Mouse (Mus musculus) thymus, adult 2 months (tissue): ENCODE measurements at regions not wholly inside any gene's neighbourhood (a gene's known extent, or its start where the extent isn't known, plus 50 kb on each side); places are given as distances from the start of the nearest gene placed in this dataset.

ENCODE experiments used
- DNase-seq: peaks from one replicate; pipeline ENCODE4 v3.0.0; 2021
- H3K27ac ChIP-seq: fragments of 200-500 bp; 2 replicates; pipeline ENCODE4 v1.5.1; 2012; ENCODE audit warnings: low read length, control low read depth; ENCODE audit not compliant: control insufficient read depth, insufficient read depth
- H3K27me3 ChIP-seq: fragments of 200-500 bp; 2 replicates; pipeline ENCODE4 v1.6.1; 2012; ENCODE audit warnings: mild to moderate bottlenecking, low read length, moderate library complexity, mixed read lengths; ENCODE audit not compliant: control insufficient read depth, insufficient read depth
- H3K36me3 ChIP-seq: fragments of 200-500 bp; 2 replicates; pipeline ENCODE4 v1.6.1; 2012; ENCODE audit warnings: mild to moderate bottlenecking, low read length, moderate library complexity; ENCODE audit not compliant: control insufficient read depth, insufficient read depth
- H3K4me1 ChIP-seq: fragments of 200-500 bp; replicated peaks from 2 replicates; pipeline ENCODE4 v1.6.1; 2012; ENCODE audit warnings: low read length; ENCODE audit not compliant: control insufficient read depth, insufficient read depth
- H3K4me3 ChIP-seq: fragments of 200-500 bp; 2 replicates; pipeline ENCODE4 v1.5.1; 2012; ENCODE audit warnings: mild to moderate bottlenecking, low read length, control low read depth, moderate library complexity; ENCODE audit not compliant: control insufficient read depth, insufficient read depth
- CTCF ChIP-seq: fragments of 200-500 bp; IDR thresholded peaks from 2 replicates; pipeline ENCODE4 v1.5.1; 2012; ENCODE audit warnings: mild to moderate bottlenecking, control low read depth, low read length, moderate library complexity, borderline replicate concordance; ENCODE audit not compliant: control insufficient read depth, poor library complexity, insufficient read depth; ENCODE audit errors: extremely low read depth
- POLR2A ChIP-seq: fragments of 200-500 bp; IDR thresholded peaks from 2 replicates; pipeline ENCODE4 v1.6.1; 2012; ENCODE audit warnings: mild to moderate bottlenecking, low read length, control low read depth, moderate library complexity; ENCODE audit not compliant: control insufficient read depth, poor library complexity, insufficient read depth; ENCODE audit errors: extremely low read depth
- WGBS: fragments of 180-500 bp; shearing (Covaris S2); methylation state at CpG from one replicate; pipeline ENCODE4 v1.1.7; 2018; 5-methylcytosine and 5-hydroxymethylcytosine counted together

DNA sequence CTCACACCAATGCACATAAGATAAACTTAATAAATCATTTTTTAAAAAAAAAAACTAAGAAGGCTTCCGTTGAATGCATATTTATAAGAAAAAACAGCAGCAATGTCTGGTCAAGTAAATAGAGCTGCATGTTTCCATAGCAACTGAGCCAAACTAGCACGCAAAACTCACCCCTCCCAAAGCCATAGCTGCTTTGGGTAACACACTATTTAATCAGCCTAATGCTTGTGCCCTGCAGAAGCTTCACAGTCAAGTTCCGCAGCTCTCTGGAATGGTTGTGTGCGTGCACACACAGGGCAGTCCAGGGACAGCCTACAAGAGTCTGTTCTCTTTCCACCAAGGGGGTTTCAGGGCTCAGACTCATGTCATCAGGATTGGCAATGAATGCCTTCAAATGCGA lies 231.7 kb downstream of the Hlx start:
- TF ChIP-seq CTCF: no peak
- no peak for TF ChIP-seq POLR2A
- Histone ChIP-seq H3K4me3 (no peak overlapping the region), H3K27ac (no peak overlapping the region), H3K4me1 (no peaks in the 10 kb centered on the region), H3K36me3 (no peaks in the 10 kb centered on the region), H3K27me3 (no peaks in the 10 kb centered on the region)
- no peak for DNase-seq
- 96% methylated on average over 5 of the region's 5 CpGs for WGBS

DNA sequence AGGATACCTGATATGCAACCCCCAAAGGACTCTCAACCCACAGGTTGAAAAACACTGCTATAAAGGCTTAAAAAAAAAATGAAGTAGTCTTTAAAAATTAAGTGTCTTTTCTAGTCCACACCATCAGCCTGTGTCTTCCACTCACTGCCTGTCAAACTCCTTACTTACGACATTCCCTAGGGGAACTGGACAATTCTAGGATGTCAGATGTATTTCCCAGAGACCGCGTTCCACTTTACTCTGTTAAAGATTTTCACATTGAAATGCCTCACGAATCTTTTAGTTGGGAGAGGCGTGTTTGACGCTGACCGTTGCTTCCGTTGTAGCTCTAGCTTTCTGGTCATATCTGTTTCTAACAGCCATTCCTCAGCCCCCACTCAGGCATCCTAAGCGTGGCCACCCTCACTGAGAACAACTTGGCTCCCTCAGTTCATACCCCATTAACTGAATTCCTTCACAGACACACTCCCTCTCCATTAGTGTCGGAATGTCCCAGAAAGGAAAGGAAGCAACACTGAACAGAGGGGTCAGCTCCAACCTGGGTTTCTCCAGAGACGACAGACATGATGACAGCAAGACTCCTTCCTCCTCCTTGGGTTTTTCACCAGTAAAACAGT lies 233.4 kb downstream of the Hlx start:
- H3K4me1 ChIP-seq: no peaks in the 10 kb centered on the region
- WGBS: 95% methylated on average over 11 of the region's 11 CpGs
- no peaks in the 10 kb centered on the region for H3K27me3 ChIP-seq
- TF ChIP-seq CTCF (no peak), POLR2A (no peak)
- H3K4me3 ChIP-seq: no peak overlapping the region
- no peaks in the 10 kb centered on the region for H3K36me3 ChIP-seq
- no peak overlapping the region for H3K27ac ChIP-seq
- no peak for DNase-seq

DNA sequence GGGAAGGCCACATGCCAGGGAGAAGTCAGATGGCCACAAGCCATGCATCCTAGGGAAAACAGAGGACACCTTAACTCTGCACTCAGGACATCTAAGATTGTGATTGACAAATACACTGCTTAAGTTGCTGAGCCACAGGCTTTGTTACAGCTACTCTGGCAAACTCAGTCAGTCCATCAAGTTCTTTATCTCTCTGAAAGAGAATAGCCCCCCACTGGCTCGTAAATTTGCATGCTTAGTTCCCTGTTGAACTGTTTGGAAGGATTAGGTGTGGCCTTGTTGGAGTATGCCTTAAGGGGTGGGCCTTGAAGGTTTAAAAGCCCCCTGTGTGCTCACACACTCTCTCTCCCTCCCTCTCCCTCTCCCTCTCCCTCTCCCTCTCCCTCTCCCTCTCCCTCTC lies 235.4 kb downstream of the Hlx start:
- Histone ChIP-seq H3K4me3 (no peak overlapping the region), H3K27me3 (no peaks in the 10 kb centered on the region), H3K27ac (no peak overlapping the region), H3K4me1 (no peaks in the 10 kb centered on the region), H3K36me3 (no peaks in the 10 kb centered on the region)
- WGBS: 83% methylated on average over 1 of the region's 1 CpGs
- TF ChIP-seq POLR2A (no peak), CTCF (no peak)
- DNase-seq: no peak

DNA sequence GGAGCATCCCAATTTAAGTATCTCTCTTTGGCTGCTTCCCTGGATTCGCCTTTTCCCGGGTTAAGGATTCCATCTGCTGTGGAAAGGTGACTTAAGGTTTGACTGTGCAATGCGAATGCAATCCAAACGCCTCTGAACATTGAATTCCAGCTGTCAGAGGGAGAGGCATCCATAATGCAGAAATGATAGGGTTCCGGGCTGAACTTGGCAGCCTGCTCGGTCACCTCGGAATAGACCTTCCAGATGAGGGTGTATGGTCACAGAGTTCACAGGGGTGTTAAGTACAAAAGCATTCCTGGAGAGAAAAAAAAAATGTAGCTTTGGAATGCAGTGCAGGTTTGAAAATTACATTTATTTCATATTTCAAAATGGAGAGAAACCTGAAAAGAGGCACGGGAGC lies 238.6 kb downstream of the Hlx start:
- WGBS: 93% methylated on average over 8 of the region's 8 CpGs
- no peaks in the 10 kb centered on the region for H3K36me3 ChIP-seq
- no peaks in the 10 kb centered on the region for H3K27me3 ChIP-seq
- H3K4me3 ChIP-seq: no peak overlapping the region
- H3K27ac ChIP-seq: no peak overlapping the region
- no peak for DNase-seq
- TF ChIP-seq CTCF (no peak), POLR2A (no peak)
- H3K4me1 ChIP-seq: no peaks in the 10 kb centered on the region

DNA sequence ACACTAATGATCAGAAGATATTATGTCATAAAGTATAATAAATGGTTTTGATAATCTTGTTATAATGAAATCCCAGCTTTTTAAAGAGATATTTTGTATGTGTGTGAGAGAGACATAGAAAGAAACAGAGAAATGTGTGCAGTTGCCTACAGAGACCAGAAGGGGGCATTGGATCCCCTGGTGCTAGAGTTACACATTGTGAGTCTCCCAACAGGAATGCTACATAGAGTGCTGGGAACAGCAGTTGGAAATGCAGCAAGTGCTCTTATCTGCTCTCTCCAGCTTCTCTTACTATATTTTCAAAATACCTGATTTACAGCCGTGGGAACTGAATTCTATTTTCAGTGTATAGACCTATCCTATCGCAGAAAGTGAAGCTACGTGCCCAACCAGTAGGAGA lies 240.3 kb downstream of the Hlx start:
- 99% methylated on average over 3 of the region's 3 CpGs for WGBS
- Histone ChIP-seq H3K4me1 (no peaks in the 10 kb centered on the region), H3K36me3 (no peaks in the 10 kb centered on the region), H3K4me3 (no peak overlapping the region), H3K27ac (no peak overlapping the region), H3K27me3 (no peaks in the 10 kb centered on the region)
- TF ChIP-seq CTCF (no peak), POLR2A (no peak)
- DNase-seq: no peak

DNA sequence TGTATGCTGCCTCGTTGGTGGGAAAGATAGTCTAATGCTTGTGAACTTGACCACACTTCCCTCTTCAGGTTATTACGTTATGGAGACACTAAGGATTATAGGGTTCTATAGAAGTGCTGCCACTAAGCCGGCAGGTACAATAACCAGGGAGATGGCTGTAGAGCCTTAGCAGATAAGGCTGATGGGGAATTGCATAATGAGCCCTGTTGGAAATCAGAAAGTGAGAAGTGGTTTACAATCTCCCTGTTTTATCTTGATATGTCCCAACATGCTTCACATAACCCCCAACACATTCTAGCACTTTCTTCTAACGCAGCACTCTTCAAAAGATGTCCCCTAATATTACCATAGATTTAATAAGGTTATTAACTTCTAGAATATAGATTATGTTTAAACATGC lies 241.2 kb downstream of the Hlx start:
- Histone ChIP-seq H3K27ac (no peak overlapping the region), H3K36me3 (no peaks in the 10 kb centered on the region), H3K4me1 (no peaks in the 10 kb centered on the region), H3K4me3 (no peak overlapping the region), H3K27me3 (no peaks in the 10 kb centered on the region)
- 90% methylated on average over 4 of the region's 4 CpGs for WGBS
- no peak for DNase-seq
- TF ChIP-seq CTCF (no peak), POLR2A (no peak)

DNA sequence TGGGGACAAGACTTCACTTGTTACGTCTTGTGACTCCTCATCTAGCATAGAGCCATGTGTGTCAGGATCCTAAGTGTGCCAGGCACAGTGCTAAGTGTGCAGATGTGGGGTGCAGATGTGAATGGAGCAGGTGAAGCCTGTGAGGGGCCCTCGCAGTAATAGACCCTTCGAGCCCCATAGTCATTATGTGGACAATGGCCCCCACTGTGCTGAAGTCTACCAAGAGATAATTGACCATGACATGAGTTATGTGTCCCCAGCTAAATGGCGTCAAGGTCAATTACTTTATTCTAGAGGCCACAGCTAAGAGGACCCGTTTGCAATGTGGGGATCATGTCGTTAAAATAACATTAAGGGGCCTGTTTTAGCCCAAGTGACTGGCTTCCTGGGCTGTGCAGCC lies 245.0 kb downstream of the Hlx start:
- DNase-seq: no peak
- no peaks in the 10 kb centered on the region for H3K27me3 ChIP-seq
- no peaks in the 10 kb centered on the region for H3K36me3 ChIP-seq
- no peak overlapping the region for H3K4me3 ChIP-seq
- no peaks in the 10 kb centered on the region for H3K4me1 ChIP-seq
- TF ChIP-seq CTCF: no peak
- no peak for TF ChIP-seq POLR2A
- WGBS: 86% methylated on average over 6 of the region's 6 CpGs
- no peak overlapping the region for H3K27ac ChIP-seq
